18 mouse cellular contexts compared by ENCODE assay signal in the genomic region with DNA sequence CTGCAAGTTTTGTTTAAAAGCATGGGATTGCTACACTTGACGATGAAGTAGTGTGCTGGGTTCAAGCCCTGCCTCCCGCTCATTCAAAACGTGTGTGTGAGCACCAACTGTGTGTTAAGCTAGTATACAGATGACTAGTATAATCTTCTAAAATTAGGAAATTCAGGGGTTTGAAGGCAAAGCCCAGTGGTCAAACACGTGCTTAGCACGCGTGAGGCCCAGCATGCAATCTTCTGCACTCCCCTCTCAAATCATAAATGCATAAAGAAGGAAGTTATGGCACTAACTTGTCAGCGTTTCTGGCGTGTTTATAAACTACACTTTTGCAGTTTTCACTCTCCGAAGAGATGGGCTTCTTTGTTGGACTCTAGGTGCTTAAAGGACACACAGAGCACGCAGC. TPM values are rescaled to one million over a fixed set of nuclear protein-coding genes. Genes with fewer than 3 reads are reported as not detected.
DNase-seq lines count a peak whose midpoint lies in the region; TF ChIP-seq lines count a peak whose summit lies in the region.
"Had no signal": no experiment of that assay in that cellular context is flagged by ENCODE, and none has a peak within 500 bp of the region (broad histone marks: within the 10 kb centered on the region; RNA-seq: fewer than 3 reads in every experiment).

No protein-coding gene starts in this region.

- H3K27ac ChIP-seq in layer of hippocampus, adult 2 months: peak overlapping the region; percentile 82
- H3K27ac ChIP-seq: embryonic facial prominence, embryonic 12.5 days; forebrain, embryonic 10.5 days; forebrain, embryonic 12.5 days had no signal

- peak; percentile 90 for DNase-seq in heart, adult 11 months
- DNase-seq in heart, adult 9 months (ENCODE audit: low spot score in 2 of 2): no peak
- no peak for DNase-seq in layer of hippocampus, adult 2 months (ENCODE audit: low spot score in 2 of 2)
- DNase-seq in layer of hippocampus, adult 11-12 months (ENCODE audit: low spot score): no peak
- DNase-seq: adrenal gland, adult 2 months; adrenal gland, postnatal 10 days; adrenal gland, postnatal 25 days; cerebellum, adult 11 months; cerebellum, adult 18-20 months; cerebellum, adult 8-10 months; cerebellum, adult 9-11 months; cerebellum, postnatal 14 days; cerebellum, postnatal 36 days; embryo, embryonic 11 days had no signal

- TF ChIP-seq CTCF in layer of hippocampus, adult 2 months (conservative IDR thresholded peaks at IDR 0.05): no peak

- H3K4me3 ChIP-seq in layer of hippocampus, adult 2 months: no peak overlapping the region
- H3K4me3 ChIP-seq: embryonic facial prominence, embryonic 12.5 days; erythroblast, embryonic 14.5 days; forebrain, embryonic 10.5 days; forebrain, embryonic 12.5 days had no signal

RNA-seq across cellular contexts. Expression of a gene that starts 7.8 kb away (rescaled TPM):
- total RNA-seq in layer of hippocampus, adult 2 months (2021): 100 to 1,000 TPM; 125 to 129 TPM
